Mouse (Mus musculus) urinary bladder, postnatal 4 days (tissue): Measurements from ENCODE around the gene Hoxa11.

ENCODE experiments used
- DNase-seq, 2 experiments: peaks; one replicate each; pipeline ENCODE4 v3.0.0; 2021 to 2022; ENCODE audit warnings: low spot score in 2 of 2

The Hoxa11 gene

GRCm38 (mm10) chr6:52206882-52207683 is 38.5 kb downstream of the Hoxa11 start:
- no peak for DNase-seq

GRCm38 (mm10) chr6:52205638-52206621 is 39.7 kb downstream of the Hoxa11 start:
- no peak for DNase-seq

GRCm38 (mm10) chr6:52205221-52205620 is 40.4 kb downstream of the Hoxa11 start:
- DNase-seq: no peak

- DNase-seq: peak in 1 of 2 experiments; percentile 86
Observed at GRCm38 (mm10) chr6:52204050-52204752, 41.4 kb downstream of the Hoxa11 start, which contains the start of gene Hoxa5. Gene Hoxa5, minus strand, starts transcription at chr6:52204587.

GRCm38 (mm10) chr6:52203371-52204049 is 42.1 kb downstream of the Hoxa11 start:
- DNase-seq: no peak

GRCm38 (mm10) chr6:52203121-52203370 is 42.6 kb downstream of the Hoxa11 start:
- no peak for DNase-seq

GRCm38 (mm10) chr6:52202362-52203120 is 43.1 kb downstream of the Hoxa11 start:
- DNase-seq: no peak

GRCm38 (mm10) chr6:52201269-52201668 is 44.3 kb downstream of the Hoxa11 start:
- no peak for DNase-seq

GRCm38 (mm10) chr6:52200751-52201250 is 44.8 kb downstream of the Hoxa11 start:
- no peak for DNase-seq

GRCm38 (mm10) chr6:52200073-52200750 is 45.4 kb downstream of the Hoxa11 start:
- DNase-seq: no peak

- no peak for DNase-seq
Observed at GRCm38 (mm10) chr6:52197271-52197670, 48.3 kb downstream of the Hoxa11 start.

- no peak for DNase-seq
Observed at GRCm38 (mm10) chr6:52196811-52197210, 48.8 kb downstream of the Hoxa11 start.

GRCm38 (mm10) chr6:52194690-52195089 is 50.9 kb downstream of the Hoxa11 start:
- no peak for DNase-seq
